ENCODE assay signal across 9 mouse cellular contexts in the genomic region with DNA sequence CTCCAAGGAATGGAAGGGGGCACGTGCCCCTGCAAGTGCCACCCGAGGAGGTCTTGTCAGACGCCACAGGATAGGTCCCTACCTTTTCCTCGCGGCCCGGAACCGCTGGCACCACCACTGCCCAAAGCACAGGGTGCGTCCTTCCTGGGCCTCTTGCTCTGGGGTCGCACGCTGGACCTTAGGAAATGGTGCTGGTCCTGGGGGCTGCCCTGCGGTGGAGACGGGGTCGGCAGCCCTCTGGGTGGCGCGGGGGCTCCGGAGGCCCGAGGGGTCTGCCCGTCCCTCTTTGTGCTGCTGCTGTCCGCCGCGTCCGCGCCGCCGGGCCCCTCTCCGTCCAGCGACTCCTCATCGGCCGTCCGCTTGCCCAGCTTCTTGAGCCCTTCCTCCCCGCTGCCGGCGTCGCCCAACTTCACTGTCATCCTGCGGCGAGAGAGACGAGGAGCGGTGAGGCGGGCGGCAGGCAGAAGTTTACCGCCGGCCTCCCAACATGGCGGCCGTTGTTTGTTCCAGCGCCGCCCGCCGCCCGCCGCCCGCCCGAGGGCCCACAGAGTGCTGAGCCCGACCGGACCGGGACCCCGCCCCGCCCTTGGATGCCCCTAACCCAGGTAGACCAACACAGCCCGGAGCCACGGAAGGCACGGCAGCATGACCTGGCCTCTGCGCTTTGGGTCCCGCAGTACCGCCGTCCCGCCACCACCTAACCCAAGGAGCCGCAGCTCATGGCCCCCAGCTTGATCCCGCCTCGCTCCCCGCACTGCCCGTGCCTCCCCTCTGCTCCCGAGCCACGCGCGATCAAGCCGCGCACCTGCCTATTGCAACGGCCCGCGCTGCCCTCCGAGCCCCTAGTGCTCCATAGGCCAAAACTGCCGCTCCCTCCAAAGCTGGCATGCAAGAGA. TPM values are rescaled to one million over a fixed set of nuclear protein-coding genes. Genes with fewer than 3 reads are reported as not detected.
DNase-seq lines count a peak whose midpoint lies in the region; ATAC-seq and TF ChIP-seq lines count a peak whose summit lies in the region.
"Had no signal": no experiment of that assay in that cellular context is flagged by ENCODE, and none has a peak within 500 bp of the region (broad histone marks: within the 10 kb centered on the region; RNA-seq: fewer than 3 reads in every experiment).

No protein-coding gene starts in this region.

- H3K27me3 ChIP-seq in forebrain, embryonic 15.5 days = no peaks in the 10 kb centered on the region
- H3K27me3 ChIP-seq in hindbrain, embryonic 12.5 days = no peaks in the 10 kb centered on the region
- no peaks in the 10 kb centered on the region for H3K27me3 ChIP-seq in liver, adult 2 months (ENCODE audit: control insufficient read depth, insufficient read depth, low read length)
- no peaks in the 10 kb centered on the region for H3K27me3 ChIP-seq in midbrain, postnatal 0 days (ENCODE audit: insufficient read depth, low read length)
- no peaks in the 10 kb centered on the region for H3K27me3 ChIP-seq in stomach, postnatal 0 days (ENCODE audit: control insufficient read depth, insufficient read depth, low read length)
- H3K27me3 ChIP-seq: Patski had no signal

- H3K4me2 ChIP-seq in forebrain, embryonic 15.5 days (replicated peaks) = peak overlapping the region; percentile 99
- peak overlapping the region; percentile 98 for H3K4me2 ChIP-seq in hindbrain, embryonic 12.5 days (replicated peaks)
- peak overlapping the region; percentile 100 for H3K4me2 ChIP-seq in midbrain, postnatal 0 days (ENCODE audit: low read depth, low read length, poor library complexity, severe bottlenecking)
- peak overlapping the region; percentile 95 for H3K4me2 ChIP-seq in stomach, postnatal 0 days (replicated peaks; ENCODE audit: low read depth)

- no peak for ATAC-seq in forebrain, embryonic 15.5 days (replicated peaks)
- ATAC-seq in hindbrain, embryonic 12.5 days (ENCODE audit: low FRiP score) = no peak
- no peak for ATAC-seq in midbrain, postnatal 0 days (ENCODE audit: low FRiP score)
- ATAC-seq in stomach, postnatal 0 days (ENCODE audit: low FRiP score, low TSS enrichment) = no peak
- ATAC-seq: Patski had no signal

- peaks cover 34% of the 10 kb centered on the region for H3K4me1 ChIP-seq in forebrain, embryonic 15.5 days
- peaks cover 18% of the 10 kb centered on the region for H3K4me1 ChIP-seq in hindbrain, embryonic 12.5 days
- H3K4me1 ChIP-seq in liver, adult 2 months (ENCODE audit: control insufficient read depth, insufficient read depth, low read length) = peaks cover 1% of the 10 kb centered on the region; the same call in 1 of the 2 replicates
- peaks cover 10% of the 10 kb centered on the region for H3K4me1 ChIP-seq in midbrain, postnatal 0 days (ENCODE audit: insufficient read depth, low read length)
- H3K4me1 ChIP-seq in stomach, postnatal 0 days (replicated peaks; ENCODE audit: control insufficient read depth, insufficient read depth) = peaks cover 4% of the 10 kb centered on the region; the same call in 1 of the 2 replicates

- no peak for TF ChIP-seq CTCF in brain, embryonic 14.5 days (IDR thresholded peaks at IDR 0.05; ENCODE audit: borderline replicate concordance, extremely low read depth, insufficient read depth, insufficient read length)
- TF ChIP-seq CTCF in liver, adult 2 months (IDR thresholded peaks at IDR 0.05; ENCODE audit: low read depth, low read length) = no peak
- no peak for TF ChIP-seq CTCF in midbrain, postnatal 0 days (IDR thresholded peaks at IDR 0.05)
- peak; percentile 4; the same call in 1 of the 2 replicates for TF ChIP-seq CTCF in stomach, postnatal 0 days (IDR thresholded peaks at IDR 0.05; ENCODE audit: low read depth)

- H3K9me3 ChIP-seq in forebrain, embryonic 15.5 days = no peaks in the 10 kb centered on the region
- H3K9me3 ChIP-seq in hindbrain, embryonic 12.5 days (replicated peaks) = no peaks in the 10 kb centered on the region
- H3K9me3 ChIP-seq in midbrain, postnatal 0 days (ENCODE audit: low read length) = no peaks in the 10 kb centered on the region
- no peaks in the 10 kb centered on the region for H3K9me3 ChIP-seq in stomach, postnatal 0 days (ENCODE audit: control insufficient read depth, low read length)

- H3K36me3 ChIP-seq in forebrain, embryonic 15.5 days = peaks cover 21% of the 10 kb centered on the region
- H3K36me3 ChIP-seq in hindbrain, embryonic 12.5 days = peaks cover 28% of the 10 kb centered on the region
- H3K36me3 ChIP-seq in liver, adult 2 months (ENCODE audit: control insufficient read depth, insufficient read depth, low read length) = peaks cover 15% of the 10 kb centered on the region
- peaks cover 10% of the 10 kb centered on the region; the same call in 1 of the 2 replicates for H3K36me3 ChIP-seq in midbrain, postnatal 0 days (ENCODE audit: insufficient read depth, low read length)
- peaks cover 7% of the 10 kb centered on the region for H3K36me3 ChIP-seq in stomach, postnatal 0 days (ENCODE audit: control insufficient read depth, insufficient read depth, low read length)

- no peak for TF ChIP-seq EP300 in stomach, postnatal 0 days (optimal IDR thresholded peaks at IDR 0.05)

- 0 out of 2 replicates have a peak, but pooled peaks have one; percentile 16 for TF ChIP-seq POLR2A in brain, embryonic 14.5 days (IDR thresholded peaks at IDR 0.05; ENCODE audit: borderline replicate concordance, extremely low read depth, insufficient read depth, insufficient read length, poor library complexity, severe bottlenecking)
- no peak for TF ChIP-seq POLR2A in liver, adult 2 months (IDR thresholded peaks at IDR 0.05; ENCODE audit: extremely low read depth, insufficient read depth, low read length)

- peaks cover 30% of the 10 kb centered on the region for H3K79me2 ChIP-seq in liver, adult 2 months (ENCODE audit: control insufficient read depth, insufficient read depth, low read length)

- H3K4me3 ChIP-seq in forebrain, embryonic 15.5 days = peak overlapping the region; percentile 91
- peak overlapping the region; percentile 99 for H3K4me3 ChIP-seq in hindbrain, embryonic 12.5 days
- peak overlapping the region; percentile 64 for H3K4me3 ChIP-seq in liver, adult 2 months (ENCODE audit: insufficient read depth, low read depth, low read length)
- peak overlapping the region; percentile 81 for H3K4me3 ChIP-seq in midbrain, postnatal 0 days (ENCODE audit: low read depth, low read length)
- H3K4me3 ChIP-seq in stomach, postnatal 0 days (ENCODE audit: low read depth, low read length) = peak overlapping the region; percentile 95

- DNase-seq in cerebellum, adult 11-12 months = peak; percentile 31
- DNase-seq in cerebellum, adult 8-10 months = no peak
- peak; percentile 28 for DNase-seq in brain, embryonic 14.5 days (ENCODE audit: low read depth)
- no peak for DNase-seq in liver, adult 2 months (ENCODE audit: extremely low read depth, low read depth, low spot score)
- peak; percentile 6 for DNase-seq in midbrain, postnatal 0 days (ENCODE audit: low spot score)
- DNase-seq in stomach, postnatal 0 days (ENCODE audit: low spot score) = peak; percentile 64

- H3K27ac ChIP-seq in forebrain, embryonic 15.5 days (replicated peaks) = peak overlapping the region; percentile 53
- peak overlapping the region; percentile 83 for H3K27ac ChIP-seq in hindbrain, embryonic 12.5 days
- peak overlapping the region; percentile 23 for H3K27ac ChIP-seq in liver, adult 2 months (replicated peaks; ENCODE audit: insufficient read depth, low read depth, low read length)
- H3K27ac ChIP-seq in midbrain, postnatal 0 days (ENCODE audit: low read depth, low read length) = peak overlapping the region; percentile 62
- peak overlapping the region; percentile 87 for H3K27ac ChIP-seq in stomach, postnatal 0 days (replicated peaks)

- peak overlapping the region; percentile 84 for H3K9ac ChIP-seq in forebrain, embryonic 15.5 days (replicated peaks)
- peak overlapping the region; percentile 96 for H3K9ac ChIP-seq in hindbrain, embryonic 12.5 days
- H3K9ac ChIP-seq in liver, adult 2 months (ENCODE audit: low read depth, low read length) = peak overlapping the region; percentile 94
- H3K9ac ChIP-seq in midbrain, postnatal 0 days (replicated peaks; ENCODE audit: low read length, poor library complexity, severe bottlenecking) = peak overlapping the region; percentile 75
- peak overlapping the region; percentile 91 for H3K9ac ChIP-seq in stomach, postnatal 0 days (ENCODE audit: low read length)

- WGBS in forebrain, embryonic 15.5 days = under 1% methylated on average over 70 of the region's 81 CpGs
- WGBS in hindbrain, embryonic 12.5 days = under 1% methylated on average over 81 of the region's 81 CpGs
- WGBS in liver, adult 2 months = under 1% methylated on average over 81 of the region's 81 CpGs
- WGBS in midbrain, postnatal 0 days = under 1% methylated on average over 55 of the region's 81 CpGs
- 1% methylated on average over 73 of the region's 81 CpGs for WGBS in stomach, postnatal 0 days

RNA-seq across cellular contexts. Expression of gene Cramp1l, which starts 1.7 kb away (rescaled TPM):
- 31.4 and 31.9 TPM in 2 replicates for polyA plus RNA-seq in brain, embryonic 14.5 days (2012; rRNA removed)
- 7.6 and 8.5 TPM in 2 replicates for polyA plus RNA-seq in forebrain, embryonic 15.5 days (2015; fragmentation: Nextera tagmentation; extraction: Ambion mirVana)
- polyA plus RNA-seq in hindbrain, embryonic 12.5 days (2016; fragmentation: Nextera tagmentation; extraction: Ambion mirVana) = 13.8 and 13.9 TPM in 2 replicates
- 2.7 and 2.9 TPM in 2 replicates for total RNA-seq in liver, adult 2 months (2014; rRNA removed)
- 4.2 and 6.5 TPM in 2 replicates for polyA plus RNA-seq in liver, adult 2 months (2012; rRNA removed)
- 17.4 and 22.3 TPM in 2 replicates for total RNA-seq in midbrain, postnatal 0 days (2014; rRNA removed)
- 2.7 and 3.2 TPM in 2 replicates for polyA plus RNA-seq in midbrain, postnatal 0 days (2015; fragmentation: Nextera tagmentation; extraction: Ambion mirVana)
- 2.2 and 2.8 TPM in 2 replicates for polyA plus RNA-seq in stomach, postnatal 0 days (2015; fragmentation: Nextera tagmentation; extraction: Ambion mirVana)

RNA-seq across cellular contexts. Expression of gene Ift140, which starts 2.0 kb away (rescaled TPM):
- polyA plus RNA-seq in brain, embryonic 14.5 days (2012; rRNA removed) = 22.9 and 23.9 TPM in 2 replicates
- polyA plus RNA-seq in forebrain, embryonic 15.5 days (2015; fragmentation: Nextera tagmentation; extraction: Ambion mirVana) = 24.0 and 25.4 TPM in 2 replicates
- 26.7 and 27.6 TPM in 2 replicates for polyA plus RNA-seq in hindbrain, embryonic 12.5 days (2016; fragmentation: Nextera tagmentation; extraction: Ambion mirVana)
- 4.6 and 5.4 TPM in 2 replicates for total RNA-seq in liver, adult 2 months (2014; rRNA removed)
- polyA plus RNA-seq in liver, adult 2 months (2012; rRNA removed) = 3.4 and 3.6 TPM in 2 replicates
- 22.7 and 39.8 TPM in 2 replicates for total RNA-seq in midbrain, postnatal 0 days (2014; rRNA removed)
- polyA plus RNA-seq in midbrain, postnatal 0 days (2015; fragmentation: Nextera tagmentation; extraction: Ambion mirVana) = 13.5 and 14.4 TPM in 2 replicates
- 4.1 and 4.2 TPM in 2 replicates for polyA plus RNA-seq in stomach, postnatal 0 days (2015; fragmentation: Nextera tagmentation; extraction: Ambion mirVana)

RNA-seq across cellular contexts. Expression of gene Jpt2, which starts 53.4 kb away (rescaled TPM):
- 62.9 and 65.5 TPM in 2 replicates for polyA plus RNA-seq in brain, embryonic 14.5 days (2012; rRNA removed)
- 101 and 114 TPM in 2 replicates for polyA plus RNA-seq in forebrain, embryonic 15.5 days (2015; fragmentation: Nextera tagmentation; extraction: Ambion mirVana)
- polyA plus RNA-seq in hindbrain, embryonic 12.5 days (2016; fragmentation: Nextera tagmentation; extraction: Ambion mirVana) = 210 and 212 TPM in 2 replicates
- total RNA-seq in liver, adult 2 months (2014; rRNA removed) = 29.0 and 34.3 TPM in 2 replicates
- polyA plus RNA-seq in liver, adult 2 months (2012; rRNA removed) = 12.1 and 12.2 TPM in 2 replicates
- 60.7 and 61.0 TPM in 2 replicates for total RNA-seq in midbrain, postnatal 0 days (2014; rRNA removed)
- 64.5 and 66.7 TPM in 2 replicates for polyA plus RNA-seq in midbrain, postnatal 0 days (2015; fragmentation: Nextera tagmentation; extraction: Ambion mirVana)
- 51.8 and 53.9 TPM in 2 replicates for polyA plus RNA-seq in stomach, postnatal 0 days (2015; fragmentation: Nextera tagmentation; extraction: Ambion mirVana)

Comparison
In these comparisons a context has a peak if more than half of its experiments do, and no peak if none do; other contexts are left out.
1. DNase-seq: peak in cerebellum, adult 11-12 months (single experiment), brain, embryonic 14.5 days (single experiment), midbrain, postnatal 0 days (single experiment) and stomach, postnatal 0 days (single experiment); none in cerebellum, adult 8-10 months (single experiment) and liver, adult 2 months (single experiment).
2. H3K27ac ChIP-seq: peak in every context shown above with its lines; median percentile 87 in stomach, postnatal 0 days; 83 in hindbrain, embryonic 12.5 days; 62 in midbrain, postnatal 0 days; 53 in forebrain, embryonic 15.5 days; 23 in liver, adult 2 months.
3. Peak in every context shown above with its lines, with median percentiles within 50 percentile points of each other: H3K4me2 ChIP-seq, H3K4me3 ChIP-seq and H3K9ac ChIP-seq.